Mouse (Mus musculus): ENCODE results near the gene Eid3.

Gene Eid3

GRCm38 (mm10) chr10:82860181-82860928 is 6.1 kb upstream of the Eid3 start:
- in situ Hi-C loops (cut with MboI; ENCODE audit: unreplicated experiment in 2 of 2): no loop called here

GRCm38 (mm10) chr10:82860929-82861315 is 5.5 kb upstream of the Eid3 start:
- in situ Hi-C loops (cut with MboI; ENCODE audit: unreplicated experiment in 2 of 2): no loop called here

GRCm38 (mm10) chr10:82863106-82863680 is 3.2 kb upstream of the Eid3 start:
- in situ Hi-C loops (cut with MboI; ENCODE audit: unreplicated experiment in 2 of 2): no loop called here

GRCm38 (mm10) chr10:82863827-82864226 is 2.6 kb upstream of the Eid3 start:
- in situ Hi-C loops (cut with MboI; ENCODE audit: unreplicated experiment in 2 of 2): no loop called here

GRCm38 (mm10) chr10:82866832-82867231 is 406 bp downstream of the Eid3 start:
- in situ Hi-C loops (cut with MboI; ENCODE audit: unreplicated experiment in 2 of 2): no loop called here

- in situ Hi-C loops (cut with MboI; ENCODE audit: unreplicated experiment in 2 of 2): no loop called here
Measured at GRCm38 (mm10) chr10:82868418-82869086, 2.1 kb downstream of the Eid3 start.

- in situ Hi-C loops (cut with MboI; ENCODE audit: unreplicated experiment in 2 of 2): no loop called here
Measured at GRCm38 (mm10) chr10:82875446-82875845, 9.0 kb downstream of the Eid3 start.

- in situ Hi-C loops (cut with MboI; ENCODE audit: unreplicated experiment in 2 of 2): no loop called here
Measured at GRCm38 (mm10) chr10:82876076-82876796, 9.8 kb downstream of the Eid3 start.

- in situ Hi-C loops (cut with MboI; ENCODE audit: unreplicated experiment in 2 of 2): no loop called here
Measured at GRCm38 (mm10) chr10:82887354-82887753, 20.9 kb downstream of the Eid3 start.

- in situ Hi-C loops (cut with MboI; ENCODE audit: unreplicated experiment in 2 of 2): no loop called here
Measured at GRCm38 (mm10) chr10:82888576-82888975, 22.1 kb downstream of the Eid3 start.

GRCm38 (mm10) chr10:82889447-82889973 is 23.1 kb downstream of the Eid3 start:
- in situ Hi-C loops (cut with MboI; ENCODE audit: unreplicated experiment in 2 of 2): no loop called here

GRCm38 (mm10) chr10:82890936-82891335 is 24.5 kb downstream of the Eid3 start:
- in situ Hi-C loops (cut with MboI; ENCODE audit: unreplicated experiment in 2 of 2): no loop called here

- in situ Hi-C loops (cut with MboI; ENCODE audit: unreplicated experiment in 2 of 2): no loop called here
Measured at GRCm38 (mm10) chr10:82891427-82891826, 25.0 kb downstream of the Eid3 start.

- in situ Hi-C loops (cut with MboI; ENCODE audit: unreplicated experiment in 2 of 2): no loop called here
Measured at GRCm38 (mm10) chr10:82892442-82893055, 26.1 kb downstream of the Eid3 start.

GRCm38 (mm10) chr10:82893872-82894650 is 27.6 kb downstream of the Eid3 start:
- in situ Hi-C loops (cut with MboI; ENCODE audit: unreplicated experiment in 2 of 2): no loop called here

GRCm38 (mm10) chr10:82897936-82898335 is 31.5 kb downstream of the Eid3 start:
- in situ Hi-C loops (cut with MboI; ENCODE audit: unreplicated experiment in 2 of 2): no loop called here

- in situ Hi-C loops (cut with MboI; ENCODE audit: unreplicated experiment in 2 of 2): no loop called here
Measured at GRCm38 (mm10) chr10:82898893-82899292, 32.5 kb downstream of the Eid3 start.

- in situ Hi-C loops (cut with MboI; ENCODE audit: unreplicated experiment in 2 of 2): loop anchor here (5.0 to 25.0 kb wide), 6 partner anchors 88 to 887 kb away; partner anchors contain the start of gene Washc4 (in 1 of the 2)
Measured at GRCm38 (mm10) chr10:82899810-82900421, 33.5 kb downstream of the Eid3 start.

GRCm38 (mm10) chr10:82900546-82900945 is 34.1 kb downstream of the Eid3 start:
- in situ Hi-C loops (cut with MboI; ENCODE audit: unreplicated experiment in 2 of 2): loop anchor here (5.0 to 25.0 kb wide), 6 partner anchors 88 to 887 kb away; partner anchors contain the start of gene Washc4 (in 1 of the 2)

Data from v-Abl transformed pro-B cells (cell line).